Mouse (Mus musculus): ENCODE data around the gene Smg8. TPM values are rescaled to one million over a fixed set of nuclear protein-coding genes. Genes with fewer than 3 reads are reported as not detected.
"Not testable (repeated sequence)": the region's sequence is repeated elsewhere in the genome, so short reads cannot be mapped to it uniquely, and the experiment has no call there.

Gene Smg8
- polyA plus RNA-seq, 1 experiment from 2014 or later = 11.9 TPM

- Histone ChIP-seq H3K36me3 (peaks cover 45% of the 10 kb centered on the region), H3K4me1 (peaks cover 35% of the 10 kb centered on the region), H3K4me2 (peak within 1 kb of the TSS; percentile 77), H3K9me3 (no peaks in the 10 kb centered on the region), H3K27ac (replicated peaks) (peak within 1 kb of the TSS; percentile 98), H3K27me3 (replicated peaks) (no peaks in the 10 kb centered on the region), H3K9ac (peak within 1 kb of the TSS; percentile 98), H3K4me3 (peak within 1 kb of the TSS; percentile 96)
- WGBS = under 1% methylated on average over 14 of the region's 14 CpGs
- no peak for ATAC-seq (ENCODE audit: extremely low read depth, insufficient number of reproducible peaks, low FRiP score, low TSS enrichment)
These were observed 21.8 kb upstream of the Smg8 start, which contains the start of gene Prr11 for GRCm38 (mm10) chr11:87108409-87108754. Prr11 (minus strand) TSS chr11:87108708.

GRCm38 (mm10) chr11:87087142-87087541 lies 568 bp upstream of the Smg8 start:
- 44% methylated on average over 2 of the region's 2 CpGs for WGBS
- ATAC-seq (ENCODE audit: extremely low read depth, insufficient number of reproducible peaks, low FRiP score, low TSS enrichment) = no peak
- peak overlapping the region; percentile 95 for H3K4me2 ChIP-seq
- H3K4me1 ChIP-seq = peaks cover 32% of the 10 kb centered on the region
- H3K9ac ChIP-seq = peak overlapping the region; percentile 91
- no peaks in the 10 kb centered on the region for H3K9me3 ChIP-seq
- peaks cover 60% of the 10 kb centered on the region for H3K36me3 ChIP-seq
- no peaks in the 10 kb centered on the region for H3K27me3 ChIP-seq (replicated peaks)
- peak overlapping the region; percentile 74 for H3K27ac ChIP-seq (replicated peaks)
- peak overlapping the region; percentile 84 for H3K4me3 ChIP-seq

GRCm38 (mm10) chr11:87085461-87085860 lies 1.1 kb downstream of the Smg8 start:
- Histone ChIP-seq H3K9me3 (no peaks in the 10 kb centered on the region), H3K4me1 (peaks cover 32% of the 10 kb centered on the region), H3K36me3 (peaks cover 60% of the 10 kb centered on the region), H3K4me2 (peak overlapping the region; percentile 95), H3K27ac (replicated peaks) (no peak overlapping the region), H3K27me3 (replicated peaks) (no peaks in the 10 kb centered on the region), H3K4me3 (peak overlapping the region; percentile 84), H3K9ac (peak overlapping the region; percentile 91)
- 87% methylated on average over 13 of the region's 13 CpGs for WGBS
- ATAC-seq (ENCODE audit: extremely low read depth, insufficient number of reproducible peaks, low FRiP score, low TSS enrichment) = no peak

- H3K27ac ChIP-seq (replicated peaks) = no peak overlapping the region
- H3K36me3 ChIP-seq = peaks cover 66% of the 10 kb centered on the region
- no peak overlapping the region for H3K4me3 ChIP-seq
- H3K9ac ChIP-seq = no peak overlapping the region
- H3K9me3 ChIP-seq = no peaks in the 10 kb centered on the region
- no peak for ATAC-seq (ENCODE audit: extremely low read depth, insufficient number of reproducible peaks, low FRiP score, low TSS enrichment)
- no peak overlapping the region for H3K4me2 ChIP-seq
- H3K4me1 ChIP-seq = peaks cover 32% of the 10 kb centered on the region
- 75% methylated on average over 1 of the region's 1 CpGs for WGBS
- H3K27me3 ChIP-seq (replicated peaks) = no peaks in the 10 kb centered on the region
These were observed 2.9 kb downstream of the Smg8 start for GRCm38 (mm10) chr11:87083712-87084111.

- no peaks in the 10 kb centered on the region for H3K9me3 ChIP-seq
- ATAC-seq (ENCODE audit: extremely low read depth, insufficient number of reproducible peaks, low FRiP score, low TSS enrichment) = peak; percentile 87
- H3K4me2 ChIP-seq = peak within 1 kb of the TSS; percentile 98
- no peaks in the 10 kb centered on the region for H3K27me3 ChIP-seq (replicated peaks)
- H3K4me3 ChIP-seq = peak within 1 kb of the TSS; percentile 81
- peak within 1 kb of the TSS; percentile 86 for H3K27ac ChIP-seq (replicated peaks)
- peaks cover 20% of the 10 kb centered on the region for H3K4me1 ChIP-seq
- under 1% methylated on average over 43 of the region's 43 CpGs for WGBS
- peaks cover 28% of the 10 kb centered on the region for H3K36me3 ChIP-seq
- peak within 1 kb of the TSS; percentile 93 for H3K9ac ChIP-seq
These were observed 12.6 kb downstream of the Smg8 start, which contains the start of gene Gdpd1 for GRCm38 (mm10) chr11:87073866-87074440. Gdpd1 (minus strand) TSS chr11:87074062.

GRCm38 (mm10) chr11:87073343-87073865 lies 13.2 kb downstream of the Smg8 start:
- H3K27ac ChIP-seq (replicated peaks) = peak overlapping the region; percentile 86
- peaks cover 23% of the 10 kb centered on the region for H3K36me3 ChIP-seq
- H3K4me2 ChIP-seq = peak overlapping the region; percentile 98
- no peaks in the 10 kb centered on the region for H3K27me3 ChIP-seq (replicated peaks)
- WGBS = under 1% methylated on average over 24 of the region's 24 CpGs
- 0 out of 2 replicates have a peak, but pooled peaks have one; percentile 21 for ATAC-seq (ENCODE audit: extremely low read depth, insufficient number of reproducible peaks, low FRiP score, low TSS enrichment)
- H3K9me3 ChIP-seq = no peaks in the 10 kb centered on the region
- peak overlapping the region; percentile 81 for H3K4me3 ChIP-seq
- peaks cover 20% of the 10 kb centered on the region for H3K4me1 ChIP-seq
- H3K9ac ChIP-seq = peak overlapping the region; percentile 93

GRCm38 (mm10) chr11:87062087-87062486 lies 24.5 kb downstream of the Smg8 start:
- H3K4me3 ChIP-seq = no peak overlapping the region
- H3K9ac ChIP-seq = no peak overlapping the region
- H3K27ac ChIP-seq (replicated peaks) = no peak overlapping the region
- no peak overlapping the region for H3K4me2 ChIP-seq
- H3K27me3 ChIP-seq (replicated peaks) = no peaks in the 10 kb centered on the region
- no peak for ATAC-seq (ENCODE audit: extremely low read depth, insufficient number of reproducible peaks, low FRiP score, low TSS enrichment)
- no peaks in the 10 kb centered on the region for H3K4me1 ChIP-seq
- 65% methylated on average over 3 of the region's 3 CpGs for WGBS
- peaks cover 41% of the 10 kb centered on the region for H3K36me3 ChIP-seq
- H3K9me3 ChIP-seq = no peaks in the 10 kb centered on the region

- Histone ChIP-seq H3K4me2 (no peak overlapping the region), H3K27me3 (replicated peaks) (no peaks in the 10 kb centered on the region), H3K9me3 (no peaks in the 10 kb centered on the region), H3K4me3 (no peak overlapping the region), H3K27ac (replicated peaks) (no peak overlapping the region), H3K9ac (no peak overlapping the region), H3K4me1 (no peaks in the 10 kb centered on the region), H3K36me3 (peaks cover 54% of the 10 kb centered on the region)
- WGBS = 96% methylated on average over 2 of the region's 2 CpGs
- no peak for ATAC-seq (ENCODE audit: extremely low read depth, insufficient number of reproducible peaks, low FRiP score, low TSS enrichment)
These were observed 26.2 kb downstream of the Smg8 start for GRCm38 (mm10) chr11:87060410-87060809.

- H3K9ac ChIP-seq = no peak overlapping the region
- no peaks in the 10 kb centered on the region for H3K27me3 ChIP-seq (replicated peaks)
- H3K4me3 ChIP-seq = no peak overlapping the region
- H3K4me2 ChIP-seq = no peak overlapping the region
- WGBS = 75% methylated on average over 6 of the region's 6 CpGs
- peaks cover 49% of the 10 kb centered on the region for H3K36me3 ChIP-seq
- no peaks in the 10 kb centered on the region for H3K9me3 ChIP-seq
- ATAC-seq (ENCODE audit: extremely low read depth, insufficient number of reproducible peaks, low FRiP score, low TSS enrichment) = no peak
- H3K4me1 ChIP-seq = no peaks in the 10 kb centered on the region
- no peak overlapping the region for H3K27ac ChIP-seq (replicated peaks)
These were observed 30.3 kb downstream of the Smg8 start for GRCm38 (mm10) chr11:87056286-87056685.

GRCm38 (mm10) chr11:87048900-87049299 lies 37.7 kb downstream of the Smg8 start:
- not testable (repeated sequence) for H3K4me1 ChIP-seq; H3K4me3 ChIP-seq; H3K27me3 ChIP-seq (replicated peaks); H3K9me3 ChIP-seq; H3K27ac ChIP-seq (replicated peaks); H3K9ac ChIP-seq; H3K4me2 ChIP-seq; ATAC-seq (ENCODE audit: extremely low read depth, insufficient number of reproducible peaks, low FRiP score, low TSS enrichment)
- 86% methylated on average over 7 of the region's 7 CpGs for WGBS
- peaks cover 56% of the 10 kb centered on the region for H3K36me3 ChIP-seq

GRCm38 (mm10) chr11:87046968-87047367 lies 39.6 kb downstream of the Smg8 start:
- no peaks in the 10 kb centered on the region for H3K27me3 ChIP-seq (replicated peaks)
- no peak for ATAC-seq (ENCODE audit: extremely low read depth, insufficient number of reproducible peaks, low FRiP score, low TSS enrichment)
- H3K9ac ChIP-seq = no peak overlapping the region
- H3K9me3 ChIP-seq = no peaks in the 10 kb centered on the region
- H3K36me3 ChIP-seq = peaks cover 72% of the 10 kb centered on the region
- WGBS = 78% methylated on average over 5 of the region's 5 CpGs
- no peaks in the 10 kb centered on the region for H3K4me1 ChIP-seq
- no peak overlapping the region for H3K27ac ChIP-seq (replicated peaks)
- H3K4me2 ChIP-seq = no peak overlapping the region
- no peak overlapping the region for H3K4me3 ChIP-seq

GRCm38 (mm10) chr11:87043052-87043451 lies 43.5 kb downstream of the Smg8 start:
- no peak overlapping the region for H3K9ac ChIP-seq
- no peaks in the 10 kb centered on the region for H3K4me1 ChIP-seq
- H3K4me3 ChIP-seq = no peak overlapping the region
- WGBS = 79% methylated on average over 3 of the region's 3 CpGs
- no peak overlapping the region for H3K27ac ChIP-seq (replicated peaks)
- H3K4me2 ChIP-seq = no peak overlapping the region
- H3K9me3 ChIP-seq = no peaks in the 10 kb centered on the region
- H3K36me3 ChIP-seq = peaks cover 75% of the 10 kb centered on the region
- H3K27me3 ChIP-seq (replicated peaks) = no peaks in the 10 kb centered on the region
- ATAC-seq (ENCODE audit: extremely low read depth, insufficient number of reproducible peaks, low FRiP score, low TSS enrichment) = no peak

All from heart, embryonic 13.5 days (tissue).